Mouse (Mus musculus) stomach, postnatal 0 days (tissue): ENCODE results near the gene Dock8. TPM values are rescaled to one million over a fixed set of nuclear protein-coding genes. Genes with fewer than 3 reads are reported as not detected.

Source experiments
- ATAC-seq: fragments of 200-750 bp; cut with Nextera tagmentation; 2 replicates; pipeline ENCODE4 v1.8.0; 2017; ENCODE audit not compliant: low FRiP score, low TSS enrichment
- DNase-seq: peaks from one replicate; pipeline ENCODE4 v3.0.0-alpha.2; 2016; ENCODE audit warnings: low spot score
- H3K27ac ChIP-seq: fragments of 300-500 bp; sonication (generic); replicated peaks from 2 replicates; pipeline ENCODE4 v1.5.1; 2014; ENCODE audit warnings: mild to moderate bottlenecking, control low read depth
- H3K27me3 ChIP-seq: fragments of 300-500 bp; sonication (generic); 2 replicates; pipeline ENCODE4 v1.6.1; 2014; ENCODE audit warnings: low read length; ENCODE audit not compliant: control insufficient read depth, insufficient read depth
- H3K36me3 ChIP-seq: fragments of 300-500 bp; sonication (generic); 2 replicates; pipeline ENCODE4 v1.6.1; 2014; ENCODE audit warnings: low read length, mixed read lengths; ENCODE audit not compliant: control insufficient read depth, insufficient read depth
- H3K4me1 ChIP-seq: fragments of 300-500 bp; sonication (generic); replicated peaks from 2 replicates; pipeline ENCODE4 v1.6.1; 2014; ENCODE audit warnings: antibody characterized with exemption; ENCODE audit not compliant: control insufficient read depth, insufficient read depth
- H3K4me2 ChIP-seq: fragments of 300-500 bp; sonication (generic); replicated peaks from 2 replicates; pipeline ENCODE4 v1.6.1; 2014; ENCODE audit warnings: low read depth, mild to moderate bottlenecking, control low read depth, moderate library complexity
- H3K4me3 ChIP-seq: fragments of 300-500 bp; sonication (generic); 2 replicates; pipeline ENCODE4 v1.5.1; 2014; ENCODE audit warnings: low read depth, low read length, control low read depth
- H3K9ac ChIP-seq: fragments of 300-500 bp; sonication (generic); 2 replicates; pipeline ENCODE4 v1.6.1; 2014; ENCODE audit warnings: mild to moderate bottlenecking, low read length, control low read depth, mixed read lengths
- H3K9me3 ChIP-seq: fragments of 300-500 bp; sonication (generic); 2 replicates; pipeline ENCODE4 v1.6.1; 2016; ENCODE audit warnings: low read length; ENCODE audit not compliant: control insufficient read depth
- CTCF ChIP-seq: IDR thresholded peaks from 2 replicates; pipeline ENCODE4 v1.5.1; 2016; ENCODE audit warnings: antibody characterized with exemption, low read depth, mild to moderate bottlenecking, moderate library complexity
- EP300 ChIP-seq: optimal IDR thresholded peaks from 2 replicates; pipeline ENCODE3; 2016; ENCODE audit warnings: antibody characterized with exemption
- WGBS: fragments of 180-500 bp; shearing (Covaris S2); extraction: QIAGEN DNeasy Blood & Tissue Kit; methylation state at CpG from one replicate; pipeline ENCODE4 v1.1.7; 2014; 5-methylcytosine and 5-hydroxymethylcytosine counted together
- polyA plus RNA-seq: library from polyadenylated mRNA; unstranded; fragments of >200 nt; fragmentation: Nextera tagmentation; extraction: Ambion mirVana; gene quantifications from 2 replicates; pipeline ENCODE4 v1.2.1, GENCODE M21; 2015

Gene Dock8
- polyA plus RNA-seq, 1 experiment from 2014 or later: 3.4 TPM

- TF ChIP-seq CTCF: no peak
- TF ChIP-seq EP300: no peak
- Histone ChIP-seq H3K36me3 (no peaks in the 10 kb centered on the region), H3K27me3 (no peaks in the 10 kb centered on the region), H3K9me3 (no peaks in the 10 kb centered on the region), H3K9ac (no peak overlapping the region), H3K4me1 (no peaks in the 10 kb centered on the region), H3K27ac (no peak overlapping the region), H3K4me2 (no peak overlapping the region), H3K4me3 (no peak overlapping the region)
- DNase-seq (no peak), ATAC-seq (no peak)
- 33% methylated on average over 7 of the region's 7 CpGs for WGBS
Observed at GRCm38 (mm10) chr19:25087181-25087580, 87.8 kb downstream of the Dock8 start.

- ATAC-seq: no peak
Observed at GRCm38 (mm10) chr19:25089746-25090145, 90.4 kb downstream of the Dock8 start.

GRCm38 (mm10) chr19:25095135-25095534 lies 95.8 kb downstream of the Dock8 start:
- H3K4me2 ChIP-seq: no peak overlapping the region
- no peak overlapping the region for H3K27ac ChIP-seq
- no peaks in the 10 kb centered on the region for H3K9me3 ChIP-seq
- DNase-seq: no peak
- WGBS: 50% methylated on average over 3 of the region's 3 CpGs
- H3K4me3 ChIP-seq: no peak overlapping the region
- TF ChIP-seq CTCF (no peak), EP300 (no peak)
- no peaks in the 10 kb centered on the region for H3K36me3 ChIP-seq
- no peaks in the 10 kb centered on the region for H3K4me1 ChIP-seq
- no peak overlapping the region for H3K9ac ChIP-seq
- no peak for ATAC-seq
- no peaks in the 10 kb centered on the region for H3K27me3 ChIP-seq

More at GRCm38 (mm10) chr19:25089746-25090145, 90.4 kb downstream of the Dock8 start:
- no peaks in the 10 kb centered on the region for H3K27me3 ChIP-seq
- no peak for TF ChIP-seq CTCF
- TF ChIP-seq EP300: no peak
- no peak overlapping the region for H3K4me3 ChIP-seq
- no peak overlapping the region for H3K4me2 ChIP-seq
- DNase-seq: no peak
- H3K4me1 ChIP-seq: no peaks in the 10 kb centered on the region
- no peak overlapping the region for H3K27ac ChIP-seq
- no peaks in the 10 kb centered on the region for H3K9me3 ChIP-seq
- H3K36me3 ChIP-seq: no peaks in the 10 kb centered on the region
- 91% methylated on average over 7 of the region's 7 CpGs for WGBS
- H3K9ac ChIP-seq: no peak overlapping the region

GRCm38 (mm10) chr19:25096316-25096715 lies 97.0 kb downstream of the Dock8 start:
- no peak overlapping the region for H3K4me2 ChIP-seq
- TF ChIP-seq CTCF (no peak), EP300 (no peak)
- DNase-seq: no peak
- no peak overlapping the region for H3K27ac ChIP-seq
- WGBS: 68% methylated on average over 9 of the region's 9 CpGs
- no peak overlapping the region for H3K9ac ChIP-seq
- H3K27me3 ChIP-seq: no peaks in the 10 kb centered on the region
- no peak for ATAC-seq
- H3K9me3 ChIP-seq: no peaks in the 10 kb centered on the region
- H3K36me3 ChIP-seq: no peaks in the 10 kb centered on the region
- no peak overlapping the region for H3K4me3 ChIP-seq
- no peaks in the 10 kb centered on the region for H3K4me1 ChIP-seq

- Histone ChIP-seq H3K27me3 (no peaks in the 10 kb centered on the region), H3K36me3 (no peaks in the 10 kb centered on the region), H3K4me3 (no peak overlapping the region), H3K9me3 (no peaks in the 10 kb centered on the region), H3K27ac (no peak overlapping the region), H3K4me1 (no peaks in the 10 kb centered on the region), H3K9ac (no peak overlapping the region), H3K4me2 (no peak overlapping the region)
- DNase-seq (peak; percentile 73), ATAC-seq (peak; percentile 87)
- 39% methylated on average over 4 of the region's 4 CpGs for WGBS
- TF ChIP-seq EP300 (no peak), CTCF (peak; percentile 24)
Observed at GRCm38 (mm10) chr19:25096986-25097385, 97.7 kb downstream of the Dock8 start.

GRCm38 (mm10) chr19:25097506-25097905 lies 98.2 kb downstream of the Dock8 start:
- Histone ChIP-seq H3K27me3 (no peaks in the 10 kb centered on the region), H3K4me3 (no peak overlapping the region), H3K4me1 (no peaks in the 10 kb centered on the region), H3K9ac (no peak overlapping the region), H3K27ac (no peak overlapping the region), H3K9me3 (no peaks in the 10 kb centered on the region), H3K36me3 (no peaks in the 10 kb centered on the region), H3K4me2 (no peak overlapping the region)
- TF ChIP-seq CTCF (no peak), EP300 (no peak)
- 38% methylated on average over 7 of the region's 7 CpGs for WGBS
- ATAC-seq (no peak), DNase-seq (no peak)
